Mouse (Mus musculus): Measurements from ENCODE around the gene Ctc1. TPM values are rescaled to one million over a fixed set of nuclear protein-coding genes. Genes with fewer than 3 reads are reported as not detected.
A peak's percentile ranks its signal among the peaks of the same experiment; 100 is the strongest.
"Not testable (repeated sequence)": the region's sequence is repeated elsewhere in the genome, so short reads cannot be mapped to it uniquely, and the experiment has no call there.

Gene Ctc1
- polyA plus RNA-seq, 2 experiments from 2014 or later = 8.7 to 14.6 TPM

- peak; percentile 53 for ATAC-seq
Observed at GRCm38 (mm10) chr11:69008182-69009121, 7.3 kb upstream of the Ctc1 start, which contains the start of gene Pfas. Gene Pfas, minus strand, starts transcription at chr11:69008460.

GRCm38 (mm10) chr11:69009508-69009907 lies 6.2 kb upstream of the Ctc1 start:
- ATAC-seq = no peak

DNA sequence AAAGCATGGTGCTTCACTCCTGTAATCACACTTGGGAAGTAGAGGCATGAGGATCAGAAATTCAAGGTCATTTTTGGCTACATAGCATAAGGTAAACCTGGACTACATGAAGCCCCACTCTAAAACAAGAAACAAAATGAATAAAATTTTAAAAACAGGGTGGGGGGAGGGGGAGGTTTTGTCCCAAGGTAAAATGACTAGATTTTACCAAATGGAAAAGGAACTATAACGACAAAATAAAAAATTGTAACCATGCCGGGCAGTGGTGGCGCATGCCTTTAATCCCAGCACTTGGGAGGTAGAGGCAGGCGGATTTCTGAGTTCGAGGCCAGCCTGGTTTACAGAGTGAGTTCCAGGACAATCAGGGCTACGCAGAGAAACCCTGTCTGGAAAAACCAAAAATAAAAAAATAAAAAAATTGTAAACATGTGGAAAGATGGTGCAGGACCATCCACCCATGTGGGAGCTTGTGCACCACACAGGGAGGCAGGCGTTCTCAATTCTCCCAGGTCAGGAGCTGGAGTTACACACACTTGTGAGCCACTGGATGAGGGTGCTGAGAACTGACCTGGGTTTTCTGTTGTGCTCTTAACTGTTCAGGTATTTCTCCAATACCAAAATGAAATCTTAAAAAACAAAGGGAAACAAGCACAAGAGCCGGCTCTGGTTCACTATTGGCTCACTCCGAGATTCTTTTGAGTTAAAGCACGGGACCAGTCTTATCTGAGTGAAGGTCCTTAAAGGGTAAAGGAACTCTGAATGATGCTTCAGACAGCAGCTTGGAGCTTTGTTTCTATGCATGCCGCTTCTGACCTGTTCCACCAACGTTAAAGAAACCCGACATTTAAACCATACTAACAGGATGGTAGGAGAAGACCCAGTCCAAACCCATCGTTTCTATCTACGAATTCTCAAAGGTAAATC lies 5.0 kb upstream of the Ctc1 start:
- ATAC-seq = no peak

GRCm38 (mm10) chr11:69011445-69011844 lies 4.3 kb upstream of the Ctc1 start:
- not testable (repeated sequence) for ATAC-seq

- ATAC-seq = peak; percentile 68
Observed at GRCm38 (mm10) chr11:69012071-69012601, 3.6 kb upstream of the Ctc1 start.

DNA sequence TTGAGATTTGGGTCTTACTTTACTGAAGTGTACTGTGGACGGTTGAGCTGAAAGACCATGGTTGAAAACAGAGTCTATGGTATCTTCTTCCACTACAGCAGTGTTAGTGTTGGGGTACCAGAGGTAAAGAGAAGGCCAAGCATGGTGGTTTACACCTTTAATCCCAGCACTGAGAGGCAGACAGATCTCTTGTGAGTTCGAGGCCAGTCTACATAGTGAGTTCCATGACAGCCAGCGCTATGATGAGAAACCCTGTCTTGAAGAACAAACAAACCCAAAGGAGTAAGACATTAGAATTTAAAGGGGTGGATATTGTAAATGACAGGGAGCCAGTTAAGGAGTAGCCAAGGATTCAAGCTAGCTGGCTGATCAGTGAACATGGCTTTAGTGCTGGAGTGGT lies 1.0 kb downstream of the Ctc1 start:
- no peak for ATAC-seq

- no peak for ATAC-seq
Observed at GRCm38 (mm10) chr11:69020691-69021090, 5.0 kb downstream of the Ctc1 start.

- ATAC-seq = no peak
Observed at GRCm38 (mm10) chr11:69026562-69026961, 10.9 kb downstream of the Ctc1 start.

DNA sequence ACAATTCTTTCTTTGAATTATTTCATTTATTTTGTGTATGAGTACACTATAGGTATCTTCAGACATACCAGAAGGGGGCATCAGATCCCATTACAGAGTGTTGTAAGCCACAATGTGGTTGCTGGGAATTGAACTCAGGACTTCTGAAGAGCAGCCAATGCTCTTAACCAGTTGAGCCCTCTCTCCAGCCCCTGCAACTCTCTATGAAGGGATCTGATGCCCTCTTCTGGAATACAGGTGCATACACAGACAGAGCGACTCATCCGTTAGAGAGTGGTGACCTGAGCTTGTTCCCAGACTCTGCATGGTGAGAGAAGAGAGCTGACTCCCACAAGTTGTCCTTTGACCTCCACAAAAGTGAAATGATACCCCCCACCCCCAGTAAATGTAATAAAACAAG lies 13.1 kb downstream of the Ctc1 start:
- ATAC-seq = no peak

- ATAC-seq = no peak
Observed at GRCm38 (mm10) chr11:69033552-69033951, 17.8 kb downstream of the Ctc1 start.

- no peak for ATAC-seq
Observed at GRCm38 (mm10) chr11:69034585-69034984, 18.9 kb downstream of the Ctc1 start.

DNA sequence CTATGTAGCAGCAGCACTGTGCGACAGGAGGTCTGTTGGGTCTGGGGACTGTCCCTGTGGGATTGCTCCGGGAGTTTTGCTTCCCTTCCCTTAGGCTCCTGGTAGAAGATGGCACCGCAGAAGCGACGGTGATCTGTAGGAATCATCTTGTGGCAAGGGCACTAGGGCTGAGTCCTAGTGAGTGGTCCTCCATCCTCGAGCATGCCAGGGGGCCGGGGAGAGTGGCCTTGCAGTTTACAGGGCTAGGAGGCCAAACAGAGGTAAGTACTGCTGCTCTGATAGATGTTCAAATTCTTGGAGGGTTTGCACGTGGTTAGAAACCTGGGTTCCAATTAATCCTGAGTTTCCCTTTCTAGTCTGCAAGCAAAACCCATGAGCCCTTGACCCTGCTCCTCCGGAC lies 19.7 kb downstream of the Ctc1 start:
- ATAC-seq = no peak

- ATAC-seq = no peak
Observed at GRCm38 (mm10) chr11:69035849-69036248, 20.1 kb downstream of the Ctc1 start.

DNA sequence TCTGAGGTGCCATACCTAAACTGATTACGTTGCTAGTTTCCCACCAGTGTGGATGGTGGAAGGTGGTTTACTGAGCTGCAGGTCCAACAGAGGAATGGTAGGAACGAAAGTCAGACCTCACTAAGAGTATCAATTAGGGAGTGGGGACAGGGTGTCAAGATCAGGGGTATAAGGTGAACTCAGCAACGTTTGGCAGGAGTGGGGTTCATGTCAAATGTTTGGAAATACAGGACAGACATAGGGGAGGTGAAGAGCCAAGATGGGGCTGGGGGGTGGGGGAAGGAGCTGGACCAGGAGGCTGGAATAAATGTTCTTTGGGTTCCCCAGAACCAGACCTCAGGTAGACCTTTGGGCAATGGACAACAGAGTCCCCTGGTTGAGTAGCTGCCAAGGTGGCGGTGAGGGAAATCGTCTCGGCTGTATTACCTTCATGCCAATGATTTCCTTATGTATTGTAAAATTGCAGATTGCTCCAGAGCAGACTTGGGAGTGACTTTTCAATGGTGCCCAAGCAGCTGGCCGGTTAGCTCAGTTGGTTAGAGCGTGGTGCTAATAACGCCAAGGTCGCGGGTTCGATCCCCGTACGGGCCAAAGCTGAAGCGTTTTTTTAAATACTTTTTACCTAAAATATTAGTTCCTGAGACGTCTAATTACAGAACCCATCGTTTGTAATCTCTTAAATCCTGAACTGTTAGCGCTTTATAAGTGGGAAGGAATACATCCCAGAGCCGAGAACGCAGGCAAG lies 20.9 kb downstream of the Ctc1 start:
- ATAC-seq = no peak

DNA sequence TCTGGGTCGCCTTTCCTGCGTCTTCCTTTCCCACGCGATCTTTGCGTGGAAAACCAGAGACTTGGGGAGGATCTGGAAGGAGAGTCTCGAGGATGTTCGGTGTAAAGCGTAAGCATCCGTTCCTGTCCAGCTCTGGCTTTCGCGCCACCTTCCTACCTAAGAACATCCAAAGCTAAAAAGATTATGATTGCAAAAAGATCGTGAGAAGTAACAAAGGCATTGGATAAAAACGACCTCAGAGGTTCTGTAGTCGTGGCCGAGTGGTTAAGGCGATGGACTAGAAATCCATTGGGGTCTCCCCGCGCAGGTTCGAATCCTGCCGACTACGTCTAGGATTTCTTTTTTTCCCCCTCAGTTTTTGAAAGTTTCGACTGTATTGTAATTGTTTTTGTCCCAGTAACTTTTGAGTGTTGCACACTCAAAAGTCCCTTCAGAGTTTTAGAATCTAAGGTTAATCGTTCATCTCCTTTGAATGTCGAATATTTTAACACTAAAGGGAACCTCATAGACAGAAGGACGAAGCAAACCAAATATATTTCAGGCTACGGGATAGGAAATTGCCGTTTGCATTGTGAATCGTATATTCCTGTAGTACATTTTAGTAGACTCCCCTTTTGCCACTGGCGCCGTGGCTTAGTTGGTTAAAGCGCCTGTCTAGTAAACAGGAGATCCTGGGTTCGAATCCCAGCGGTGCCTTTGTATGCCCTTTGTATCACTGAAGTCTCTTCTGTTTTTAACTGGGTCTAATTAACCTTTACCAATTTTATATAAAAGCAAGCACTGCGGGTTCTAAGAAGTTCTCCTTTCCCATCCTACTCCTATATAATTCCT lies 21.7 kb downstream of the Ctc1 start:
- no peak for ATAC-seq

DNA sequence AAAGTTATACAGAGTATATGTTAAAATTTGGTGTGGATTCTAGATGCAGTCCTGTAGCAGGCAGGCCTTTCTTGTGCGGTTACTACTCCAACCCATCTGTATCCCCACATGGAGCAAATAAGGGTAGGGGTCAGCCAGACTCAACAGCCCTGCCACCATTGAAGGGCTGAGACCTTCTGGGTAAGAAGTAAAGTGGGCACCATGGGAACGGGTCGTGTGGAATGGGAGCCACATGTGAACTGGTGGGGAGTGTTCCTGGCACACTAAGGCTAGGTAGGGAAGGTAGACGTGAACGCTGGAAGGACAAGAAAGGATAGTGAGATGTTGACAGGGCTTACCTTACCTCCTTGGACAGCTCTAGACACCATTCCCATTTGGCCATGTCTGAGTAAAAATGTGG lies 22.5 kb downstream of the Ctc1 start:
- ATAC-seq = no peak

GRCm38 (mm10) chr11:69045531-69046394 lies 30.1 kb downstream of the Ctc1 start, which contains the start of gene Aurkb:
Gene Aurkb, plus strand, starts transcription at chr11:69045647.
- ATAC-seq = peak; percentile 78

- no peak for ATAC-seq
Observed at GRCm38 (mm10) chr11:69046395-69046774, 30.7 kb downstream of the Ctc1 start.

DNA sequence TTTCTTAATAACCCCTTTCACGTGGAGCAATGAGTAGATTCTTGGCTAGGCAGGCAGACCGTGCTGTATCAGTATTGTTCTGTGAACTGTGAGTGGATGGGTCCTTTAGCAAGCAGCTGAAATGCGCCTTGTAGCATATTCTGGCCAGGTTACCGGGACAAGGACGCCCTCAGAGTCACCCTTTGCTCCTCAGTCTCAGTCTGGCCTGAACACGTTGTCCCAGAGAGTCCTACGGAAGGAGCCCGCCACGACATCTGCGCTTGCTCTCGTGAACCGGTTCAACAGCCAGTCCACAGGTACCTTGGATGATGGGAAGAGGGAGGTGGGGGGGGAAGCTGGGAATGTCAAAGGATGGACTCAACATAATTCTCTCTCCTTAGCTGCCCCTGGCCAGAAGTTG lies 31.9 kb downstream of the Ctc1 start:
- no peak for ATAC-seq

- no peak for ATAC-seq
Observed at GRCm38 (mm10) chr11:69048151-69048550, 32.4 kb downstream of the Ctc1 start.

Data from activated CD4-positive, CD25-positive, alpha-beta regulatory T cell, adult 4 months (primary cell).